Mouse (Mus musculus) heart, embryonic 16.5 days (tissue): ENCODE results near the gene Rec114. TPM values are rescaled to one million over a fixed set of nuclear protein-coding genes. Genes with fewer than 3 reads are reported as not detected.

Source experiments
- ATAC-seq: fragments of 200-750 bp; cut with Nextera tagmentation; replicated peaks from 2 replicates; pipeline ENCODE4 v1.8.0; 2017; ENCODE audit warnings: moderate number of reproducible peaks; ENCODE audit not compliant: insufficient read depth, low FRiP score; ENCODE audit errors: extremely low read depth
- H3K27ac ChIP-seq: fragments of 300-500 bp; sonication (generic); 2 replicates; pipeline ENCODE4 v1.5.1; 2014; ENCODE audit warnings: mild to moderate bottlenecking, low read length, control low read depth, moderate library complexity
- H3K27me3 ChIP-seq: fragments of 300-500 bp; sonication (generic); 2 replicates; pipeline ENCODE4 v1.6.1; 2014; ENCODE audit warnings: low read length, mixed read lengths; ENCODE audit not compliant: control insufficient read depth, insufficient read depth
- H3K36me3 ChIP-seq: fragments of 300-500 bp; sonication (generic); 2 replicates; pipeline ENCODE4 v1.6.1; 2014; ENCODE audit not compliant: control insufficient read depth, insufficient read depth
- H3K4me1 ChIP-seq: fragments of 300-500 bp; sonication (generic); 2 replicates; pipeline ENCODE4 v1.6.1; 2014; ENCODE audit warnings: low read length, mixed read lengths; ENCODE audit not compliant: control insufficient read depth, insufficient read depth
- H3K4me2 ChIP-seq: fragments of 300-500 bp; sonication (generic); 2 replicates; pipeline ENCODE4 v1.6.1; 2014; ENCODE audit warnings: low read depth, mild to moderate bottlenecking, control low read depth, low read length
- H3K4me3 ChIP-seq: fragments of 300-500 bp; sonication (generic); 2 replicates; pipeline ENCODE4 v1.5.1; 2014; ENCODE audit warnings: mild to moderate bottlenecking, control low read depth, low read length
- H3K9ac ChIP-seq: fragments of 300-500 bp; sonication (generic); 2 replicates; pipeline ENCODE4 v1.6.1; 2014; ENCODE audit warnings: low read length, control low read depth
- H3K9me3 ChIP-seq: fragments of 300-500 bp; sonication (generic); replicated peaks from 2 replicates; pipeline ENCODE4 v1.6.1; 2016; ENCODE audit warnings: low read length; ENCODE audit not compliant: control insufficient read depth
- WGBS: fragments of 180-500 bp; shearing (Covaris S2); extraction: QIAGEN DNeasy Blood & Tissue Kit; methylation state at CpG from one replicate; pipeline ENCODE4 v1.1.7; 2014; 5-methylcytosine and 5-hydroxymethylcytosine counted together
- polyA plus RNA-seq: library from polyadenylated mRNA; unstranded; fragments of >200 nt; fragmentation: Nextera tagmentation; extraction: Ambion mirVana; gene quantifications from 2 replicates; pipeline ENCODE4 v1.2.1, GENCODE M21; 2015

Gene Rec114
- polyA plus RNA-seq, 1 experiment from 2014 or later: 6.0 TPM

DNA sequence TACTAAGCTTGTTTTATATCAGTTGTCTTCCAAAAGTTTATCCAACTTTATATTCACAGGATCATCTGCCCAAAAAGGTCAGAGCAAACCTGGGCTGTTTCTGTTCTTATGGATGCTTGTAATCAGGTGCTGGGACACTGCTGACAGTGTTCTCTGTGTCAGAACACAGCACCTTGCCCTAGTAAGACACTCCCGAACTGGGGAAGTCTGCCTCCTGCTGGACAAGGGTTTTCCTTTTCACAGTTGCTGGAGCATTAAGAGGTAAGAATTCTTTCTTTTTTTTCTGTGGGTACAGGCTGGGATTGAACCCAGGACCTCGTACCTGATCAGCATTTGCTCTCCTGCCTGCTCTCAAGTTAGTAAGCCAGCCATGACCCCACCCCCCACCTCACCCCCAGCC, 87.4 kb downstream of the Rec114 start:
- H3K27ac ChIP-seq: no peak overlapping the region
- H3K4me2 ChIP-seq: no peak overlapping the region
- peaks cover 2% of the 10 kb centered on the region; the same call in 1 of the 2 replicates for H3K36me3 ChIP-seq
- no peaks in the 10 kb centered on the region for H3K27me3 ChIP-seq
- WGBS: 70% methylated on average over 2 of the region's 2 CpGs
- peaks cover 28% of the 10 kb centered on the region for H3K4me1 ChIP-seq
- no peak overlapping the region for H3K9ac ChIP-seq
- H3K4me3 ChIP-seq: no peak overlapping the region
- ATAC-seq: no peak
- H3K9me3 ChIP-seq: no peaks in the 10 kb centered on the region

DNA sequence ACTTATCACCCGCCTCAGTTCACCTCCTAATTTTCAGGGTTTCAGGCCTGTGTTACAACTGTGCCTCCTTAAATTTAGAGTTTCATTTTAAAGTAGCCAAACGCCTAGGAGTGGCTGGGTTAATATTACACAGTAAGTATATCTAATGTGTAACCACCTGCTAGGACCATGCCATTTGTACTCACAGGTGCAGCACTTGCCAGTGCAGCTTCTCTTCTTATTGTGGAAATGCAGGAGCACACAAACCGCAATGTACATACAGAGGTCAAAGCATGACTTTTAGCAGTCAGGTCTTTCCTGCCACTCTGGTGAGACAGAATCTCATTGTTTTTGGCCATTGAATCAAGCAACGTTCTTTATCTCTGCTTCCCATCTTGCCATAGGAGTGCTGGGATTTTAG, 89.3 kb downstream of the Rec114 start:
- H3K4me3 ChIP-seq: no peak overlapping the region
- peaks cover 2% of the 10 kb centered on the region for H3K36me3 ChIP-seq
- H3K9me3 ChIP-seq: no peaks in the 10 kb centered on the region
- no peak overlapping the region for H3K9ac ChIP-seq
- ATAC-seq: no peak
- H3K27me3 ChIP-seq: no peaks in the 10 kb centered on the region
- no peak overlapping the region for H3K27ac ChIP-seq
- 72% methylated on average over 4 of the region's 4 CpGs for WGBS
- no peak overlapping the region for H3K4me2 ChIP-seq
- H3K4me1 ChIP-seq: peaks cover 22% of the 10 kb centered on the region

DNA sequence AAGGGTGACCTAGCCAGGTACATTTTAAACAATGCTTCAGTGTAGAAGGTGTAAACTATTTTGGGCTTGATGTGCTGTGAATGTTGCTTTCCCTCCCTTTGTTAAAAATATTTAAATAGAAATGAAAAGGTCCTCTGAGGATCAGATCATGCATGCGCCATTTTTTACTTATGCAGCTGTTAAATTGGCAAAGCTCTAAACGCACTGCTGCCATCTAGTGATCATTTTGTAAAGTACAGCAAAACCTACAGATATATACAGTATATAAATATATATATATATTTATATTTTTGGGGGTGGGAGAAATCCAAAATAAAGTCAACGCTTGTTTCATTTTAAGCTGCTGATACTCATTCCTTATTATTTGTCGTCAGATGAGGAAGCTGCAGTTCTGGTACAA, 91.8 kb downstream of the Rec114 start:
- peaks cover 2% of the 10 kb centered on the region; the same call in 1 of the 2 replicates for H3K4me1 ChIP-seq
- no peak overlapping the region for H3K4me2 ChIP-seq
- 53% methylated on average over 4 of the region's 4 CpGs for WGBS
- peaks cover 2% of the 10 kb centered on the region for H3K36me3 ChIP-seq
- no peaks in the 10 kb centered on the region for H3K9me3 ChIP-seq
- no peak overlapping the region for H3K27ac ChIP-seq
- no peak for ATAC-seq
- H3K27me3 ChIP-seq: no peaks in the 10 kb centered on the region
- no peak overlapping the region for H3K9ac ChIP-seq
- H3K4me3 ChIP-seq: no peak overlapping the region

DNA sequence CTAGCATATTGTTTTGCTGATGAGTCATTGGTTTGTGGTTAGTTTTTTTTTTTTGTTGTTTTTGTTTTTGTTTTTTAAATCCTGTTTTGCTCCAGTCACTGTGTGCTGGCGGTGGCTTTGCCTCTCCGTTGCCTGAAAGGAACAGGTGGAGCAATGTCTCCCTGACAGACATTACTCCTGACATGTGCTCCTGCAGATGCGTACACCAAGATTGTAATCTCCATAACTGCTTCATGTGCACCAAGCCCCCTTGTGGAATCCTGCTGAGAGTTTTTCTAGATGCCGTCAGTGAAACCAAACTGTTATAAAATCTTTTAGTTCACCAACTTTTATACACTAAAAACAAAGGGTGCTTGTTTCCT, 94.5 kb downstream of the Rec114 start:
- H3K27me3 ChIP-seq: no peaks in the 10 kb centered on the region
- no peak overlapping the region for H3K4me2 ChIP-seq
- no peak overlapping the region for H3K4me3 ChIP-seq
- H3K9ac ChIP-seq: no peak overlapping the region
- H3K9me3 ChIP-seq: no peaks in the 10 kb centered on the region
- peaks cover 2% of the 10 kb centered on the region; the same call in 1 of the 2 replicates for H3K4me1 ChIP-seq
- H3K36me3 ChIP-seq: peaks cover 7% of the 10 kb centered on the region
- 80% methylated on average over 4 of the region's 4 CpGs for WGBS
- H3K27ac ChIP-seq: no peak overlapping the region
- no peak for ATAC-seq

DNA sequence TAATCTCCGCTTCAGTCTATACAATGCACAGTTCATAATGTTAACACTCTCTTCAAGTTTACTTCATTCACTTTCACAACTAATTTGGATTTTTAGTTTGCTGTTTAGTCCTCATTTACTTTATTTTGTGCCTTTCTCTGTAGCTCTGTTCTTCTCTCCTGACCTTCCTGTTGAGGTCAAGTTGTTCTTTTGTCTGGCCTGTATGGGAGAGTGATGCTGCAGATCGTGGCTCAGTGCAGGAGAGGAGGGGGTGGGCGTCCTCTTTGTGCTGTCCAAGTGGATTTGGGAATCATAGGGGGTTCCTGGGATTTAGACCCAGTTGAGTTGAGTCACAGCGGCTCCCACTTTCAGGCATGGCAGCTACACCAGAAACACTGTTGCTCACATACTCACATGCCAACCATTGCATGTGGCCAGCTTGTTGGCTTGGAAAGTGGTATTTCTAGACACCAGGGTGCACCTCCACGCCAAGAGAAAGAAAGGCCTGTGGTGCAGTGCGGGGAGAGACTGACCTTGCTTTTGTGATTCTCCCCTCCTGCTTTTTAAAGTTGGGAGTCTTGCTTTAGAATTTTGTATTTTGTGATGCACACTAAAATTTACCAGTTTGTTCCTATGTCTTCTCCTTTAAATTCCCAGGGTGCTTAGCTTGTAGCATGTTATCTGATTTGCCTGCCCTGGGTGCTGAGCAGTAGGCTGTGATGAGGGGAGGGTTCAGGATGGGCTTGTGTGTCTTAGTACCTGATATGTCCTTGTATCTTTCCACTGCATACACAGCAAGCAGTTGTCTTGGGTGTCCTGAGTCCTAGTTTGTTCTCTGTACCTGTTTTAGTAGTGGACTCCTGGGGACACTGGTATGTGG, 95.1 kb downstream of the Rec114 start:
- H3K27me3 ChIP-seq: no peaks in the 10 kb centered on the region
- no peak overlapping the region for H3K27ac ChIP-seq
- no peaks in the 10 kb centered on the region for H3K9me3 ChIP-seq
- no peak overlapping the region for H3K4me3 ChIP-seq
- no peak for ATAC-seq
- H3K36me3 ChIP-seq: peaks cover 12% of the 10 kb centered on the region
- H3K4me2 ChIP-seq: no peak overlapping the region
- peaks cover 2% of the 10 kb centered on the region; the same call in 1 of the 2 replicates for H3K4me1 ChIP-seq
- H3K9ac ChIP-seq: no peak overlapping the region
- WGBS: 77% methylated on average over 6 of the region's 6 CpGs

DNA sequence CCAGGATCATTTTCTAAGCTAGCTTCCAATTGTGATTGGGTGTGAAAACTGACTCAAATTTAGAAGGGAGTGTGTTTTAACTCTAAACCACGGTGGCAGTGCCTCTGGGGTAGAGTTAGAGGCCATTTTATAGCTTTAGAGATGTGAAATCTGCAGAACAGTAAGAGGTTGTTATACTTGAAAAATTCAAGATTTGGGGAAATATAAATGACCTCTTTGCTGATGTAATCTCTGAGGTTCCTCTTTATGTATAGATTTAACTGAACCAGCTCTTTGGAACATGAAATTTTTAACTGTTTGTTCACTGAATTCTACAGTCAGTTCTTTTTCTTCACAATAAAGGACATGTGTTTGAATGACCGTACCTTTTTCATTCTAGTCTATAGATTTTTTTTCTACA, 113.3 kb downstream of the Rec114 start:
- Histone ChIP-seq H3K9ac (no peak overlapping the region), H3K4me2 (no peak overlapping the region), H3K36me3 (peaks cover 6% of the 10 kb centered on the region), H3K4me3 (no peak overlapping the region), H3K9me3 (no peaks in the 10 kb centered on the region), H3K4me1 (no peaks in the 10 kb centered on the region), H3K27ac (no peak overlapping the region), H3K27me3 (no peaks in the 10 kb centered on the region)
- ATAC-seq: no peak
- 78% methylated on average over 2 of the region's 2 CpGs for WGBS

GRCm38 (mm10) chr9:58627197-58627596, 116.6 kb downstream of the Rec114 start:
- H3K4me3 ChIP-seq: no peak overlapping the region
- no peak overlapping the region for H3K9ac ChIP-seq
- no peaks in the 10 kb centered on the region for H3K27me3 ChIP-seq
- no peak overlapping the region for H3K27ac ChIP-seq
- no peak overlapping the region for H3K4me2 ChIP-seq
- ATAC-seq: no peak
- H3K36me3 ChIP-seq: peaks cover 12% of the 10 kb centered on the region
- no peaks in the 10 kb centered on the region for H3K9me3 ChIP-seq
- WGBS: 72% methylated on average over 2 of the region's 2 CpGs
- H3K4me1 ChIP-seq: 0 out of 2 replicates have a peak, but pooled peaks cover 2% of the 10 kb centered on the region

DNA sequence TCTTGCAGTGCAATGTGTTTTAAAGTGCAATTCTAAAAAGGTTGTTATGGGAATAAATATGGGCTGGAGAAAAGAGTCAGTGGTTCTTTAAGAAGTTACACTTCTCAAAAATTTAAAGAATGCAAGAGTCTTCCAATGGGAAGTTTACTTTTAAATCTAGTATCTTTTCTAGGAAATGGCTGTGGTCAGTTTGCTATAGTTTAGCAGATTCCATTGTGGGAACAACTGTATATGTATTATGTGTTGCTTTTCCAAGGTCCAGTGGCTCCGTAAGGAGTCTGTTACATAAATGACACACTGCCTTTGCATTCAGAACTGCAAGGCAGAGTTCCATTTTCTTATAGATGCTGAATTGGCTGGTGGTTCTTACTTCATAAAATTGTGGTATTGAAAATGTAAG, 120.8 kb downstream of the Rec114 start:
- Histone ChIP-seq H3K9me3 (no peaks in the 10 kb centered on the region), H3K4me2 (no peak overlapping the region), H3K4me1 (peaks cover 17% of the 10 kb centered on the region), H3K36me3 (peaks cover 6% of the 10 kb centered on the region; the same call in 1 of the 2 replicates), H3K9ac (no peak overlapping the region), H3K27me3 (no peaks in the 10 kb centered on the region), H3K27ac (peak overlapping the region; percentile 48; the same call in 1 of the 2 replicates), H3K4me3 (no peak overlapping the region)
- WGBS: 70% methylated on average over 1 of the region's 1 CpGs
- no peak for ATAC-seq

DNA sequence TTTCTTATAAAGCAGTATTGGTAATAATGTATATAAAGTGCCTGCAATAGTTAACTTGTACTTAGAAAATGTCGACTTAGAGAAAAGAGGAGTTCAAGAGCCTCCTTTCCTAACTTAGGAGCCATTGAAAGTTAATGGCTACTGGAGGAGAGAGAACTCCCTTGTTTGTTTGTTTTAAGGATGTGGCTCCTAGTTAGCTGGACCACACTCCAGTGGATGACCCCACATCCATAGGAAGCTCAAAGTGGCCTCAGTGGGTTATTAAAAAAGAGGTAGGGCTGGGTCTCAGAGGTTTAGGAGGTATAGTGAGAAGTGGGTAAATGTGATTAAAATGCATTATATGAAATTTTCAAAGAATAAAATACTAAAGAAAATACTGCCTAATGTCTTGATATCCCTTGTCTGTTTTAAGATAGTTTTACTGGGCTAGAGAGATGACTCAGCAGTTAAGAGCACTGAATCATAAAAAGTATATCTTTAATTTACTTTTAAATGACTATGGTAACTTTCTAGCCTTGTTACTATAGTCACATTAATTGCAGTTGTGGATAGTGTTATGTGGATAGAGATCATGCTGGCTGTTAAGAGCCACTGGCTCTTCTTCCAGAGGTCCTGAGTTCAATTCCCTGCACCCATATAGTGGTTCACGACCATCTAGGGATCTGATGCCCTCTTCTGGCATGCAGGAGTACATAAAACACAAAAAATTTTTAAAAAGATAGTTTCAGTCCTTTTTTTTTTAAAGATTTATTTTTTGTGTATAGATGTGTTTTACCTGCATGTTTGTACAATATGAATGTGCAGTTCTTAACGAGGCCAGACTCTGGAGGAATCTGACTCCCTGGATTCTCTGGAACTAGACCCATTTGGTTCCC, 128.5 kb downstream of the Rec114 start:
- 75% methylated on average over 3 of the region's 3 CpGs for WGBS
- Histone ChIP-seq H3K9ac (no peak overlapping the region), H3K4me2 (no peak overlapping the region), H3K9me3 (no peaks in the 10 kb centered on the region), H3K4me3 (no peak overlapping the region), H3K27ac (no peak overlapping the region), H3K27me3 (no peaks in the 10 kb centered on the region), H3K36me3 (no peaks in the 10 kb centered on the region), H3K4me1 (peaks cover 29% of the 10 kb centered on the region)
- no peak for ATAC-seq
